Mouse (Mus musculus): ENCODE results near the gene Lcp1.

The Lcp1 gene

DNA sequence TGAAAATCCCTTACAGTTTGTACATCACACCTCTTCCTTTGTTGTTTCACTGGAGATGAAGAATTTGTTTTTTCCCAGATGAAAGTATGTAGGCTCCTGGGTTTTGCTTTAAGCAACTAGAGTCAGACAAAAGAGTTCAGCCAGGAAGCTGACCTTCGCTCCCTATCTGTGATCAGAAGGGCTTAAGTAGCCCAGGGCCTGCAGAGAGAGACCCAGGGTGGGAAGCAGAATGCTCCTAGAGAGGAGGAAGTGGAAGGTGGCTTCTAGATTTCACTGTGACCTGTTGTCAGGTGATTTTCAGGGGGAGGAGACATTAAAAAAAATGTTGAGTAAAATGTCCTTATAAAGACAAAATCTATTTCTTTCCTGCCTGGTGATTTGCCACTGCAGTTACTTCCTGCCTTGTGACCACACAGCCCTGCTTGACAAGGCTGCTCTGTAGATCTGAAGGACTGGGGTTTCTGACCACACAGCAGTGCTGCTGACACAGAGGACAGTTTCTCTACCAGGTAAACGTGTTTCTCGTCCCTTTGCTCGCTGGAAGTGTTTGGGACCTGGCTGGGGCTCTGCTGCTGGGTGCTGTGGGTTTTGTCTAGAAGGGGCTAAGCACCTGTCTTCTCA lies 45.6 kb downstream of the Lcp1 start:
- DNase-seq (ENCODE audit: extremely low read depth, low read depth) = peak; percentile 39

DNA sequence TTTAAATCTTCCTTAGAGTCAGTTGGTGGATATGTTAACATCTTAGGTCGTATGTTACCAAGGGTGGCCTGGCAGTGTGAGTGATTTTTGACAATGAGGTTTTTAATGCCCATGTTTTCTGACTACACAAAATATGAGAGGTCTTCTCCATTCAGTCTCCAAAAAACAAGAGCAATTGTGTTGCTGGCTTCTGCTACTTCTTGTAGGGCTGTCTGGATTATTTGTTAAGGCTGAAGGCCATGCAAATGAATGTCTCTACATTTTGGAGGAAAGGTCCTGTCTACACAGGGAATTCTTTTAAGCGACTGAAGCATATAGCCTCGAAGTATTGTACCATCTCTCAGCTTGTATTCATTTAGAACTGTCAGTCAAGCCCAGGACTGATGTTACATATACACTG lies 46.5 kb downstream of the Lcp1 start:
- no peak for DNase-seq (ENCODE audit: extremely low read depth, low read depth)

DNA sequence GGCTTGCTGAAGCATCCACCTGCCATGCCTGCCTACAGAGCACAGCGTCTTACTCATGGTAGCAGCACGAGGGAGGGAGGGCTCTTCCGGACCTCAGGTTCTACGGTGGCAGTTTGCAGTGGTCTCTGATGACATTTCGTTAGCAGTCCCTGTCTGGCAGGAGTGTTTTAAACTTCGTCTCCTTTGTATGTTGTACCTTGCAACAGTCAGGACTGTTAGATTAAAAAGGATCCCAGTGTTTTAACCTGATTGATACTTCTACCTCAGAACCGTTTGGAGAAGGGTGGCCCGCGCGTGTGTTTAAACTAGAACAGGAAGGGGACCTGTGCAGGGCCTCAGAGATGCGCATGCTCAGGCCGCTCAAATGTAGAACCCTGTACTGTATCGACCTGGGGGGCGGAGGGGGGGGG lies 47.5 kb downstream of the Lcp1 start:
- DNase-seq (ENCODE audit: extremely low read depth, low read depth) = peak; percentile 74

DNA sequence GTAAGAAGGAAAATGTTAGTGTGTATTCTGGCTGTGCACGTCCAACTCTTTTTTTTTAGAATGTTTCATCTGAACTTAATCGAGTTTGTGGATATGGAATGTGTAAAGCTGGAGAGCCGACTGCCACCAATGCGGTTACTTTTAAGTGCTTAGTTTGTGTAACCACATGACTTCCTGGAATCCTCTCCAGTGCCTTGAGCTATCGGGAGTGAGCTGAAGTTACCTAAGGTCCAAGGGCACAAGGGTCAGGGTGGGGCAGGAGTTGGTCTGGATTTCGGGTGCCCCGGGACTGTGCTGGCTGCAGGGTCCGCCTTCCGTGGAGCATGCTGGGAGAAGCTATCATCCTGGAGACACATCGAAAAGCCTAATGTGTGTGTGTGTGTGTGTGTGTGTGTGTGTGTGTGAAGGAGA lies 47.9 kb downstream of the Lcp1 start:
- no peak for DNase-seq (ENCODE audit: extremely low read depth, low read depth)

DNA sequence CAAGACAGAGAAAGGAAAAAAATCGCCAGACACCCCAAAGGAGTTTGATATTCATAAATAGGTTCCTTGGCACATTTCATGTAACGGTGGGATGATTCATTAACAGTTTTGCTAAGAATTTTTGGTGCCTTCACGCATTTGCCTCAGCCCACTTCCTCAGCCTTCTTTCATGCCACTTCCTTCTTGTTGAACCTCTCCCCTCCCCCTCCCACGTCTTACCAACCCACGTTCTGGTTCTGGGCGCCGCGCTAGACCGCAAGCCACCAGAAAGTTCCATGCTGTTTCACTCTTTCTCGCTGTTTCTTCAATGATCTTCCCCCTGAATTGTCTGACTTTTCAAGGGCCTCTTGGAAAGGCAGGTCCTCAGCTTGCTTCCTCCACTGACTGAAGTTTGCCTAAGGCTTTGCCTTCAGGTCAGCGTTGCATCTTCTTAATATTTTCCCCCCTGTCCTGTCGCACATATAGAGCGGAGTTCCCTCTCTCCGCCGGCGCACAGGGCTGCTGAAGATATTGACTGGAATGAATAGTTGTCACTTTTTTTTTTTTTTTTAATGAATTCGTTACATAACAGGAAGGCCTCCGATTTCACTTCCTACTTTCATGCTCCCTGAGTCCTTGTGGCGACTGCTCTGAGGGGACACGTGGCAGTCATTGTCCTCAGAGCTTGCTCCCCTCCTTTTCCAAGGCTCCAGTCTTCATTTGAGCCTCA lies 48.5 kb downstream of the Lcp1 start:
- DNase-seq (ENCODE audit: extremely low read depth, low read depth) = peak; percentile 74

DNA sequence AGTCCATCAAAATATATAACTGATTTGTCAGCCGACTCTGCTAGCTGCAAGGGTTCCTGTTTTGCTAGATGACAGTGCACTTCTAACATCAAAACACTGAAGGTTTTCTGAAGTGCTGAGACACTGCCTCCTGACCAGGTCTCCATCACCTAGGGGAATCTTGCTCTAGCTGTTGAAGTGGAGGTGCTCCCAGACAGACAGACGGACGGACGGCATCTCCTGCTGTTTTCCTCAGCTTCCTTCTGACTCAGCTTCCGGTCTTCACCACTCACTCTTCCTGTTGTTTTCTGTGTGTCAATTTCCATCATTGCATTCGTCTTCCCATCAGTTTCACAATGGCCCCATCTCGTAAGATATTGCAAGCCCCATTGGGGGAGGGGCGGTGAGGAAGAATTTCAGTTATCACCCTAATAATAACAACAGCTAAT lies 49.7 kb downstream of the Lcp1 start:
- DNase-seq (ENCODE audit: extremely low read depth, low read depth) = no peak

DNA sequence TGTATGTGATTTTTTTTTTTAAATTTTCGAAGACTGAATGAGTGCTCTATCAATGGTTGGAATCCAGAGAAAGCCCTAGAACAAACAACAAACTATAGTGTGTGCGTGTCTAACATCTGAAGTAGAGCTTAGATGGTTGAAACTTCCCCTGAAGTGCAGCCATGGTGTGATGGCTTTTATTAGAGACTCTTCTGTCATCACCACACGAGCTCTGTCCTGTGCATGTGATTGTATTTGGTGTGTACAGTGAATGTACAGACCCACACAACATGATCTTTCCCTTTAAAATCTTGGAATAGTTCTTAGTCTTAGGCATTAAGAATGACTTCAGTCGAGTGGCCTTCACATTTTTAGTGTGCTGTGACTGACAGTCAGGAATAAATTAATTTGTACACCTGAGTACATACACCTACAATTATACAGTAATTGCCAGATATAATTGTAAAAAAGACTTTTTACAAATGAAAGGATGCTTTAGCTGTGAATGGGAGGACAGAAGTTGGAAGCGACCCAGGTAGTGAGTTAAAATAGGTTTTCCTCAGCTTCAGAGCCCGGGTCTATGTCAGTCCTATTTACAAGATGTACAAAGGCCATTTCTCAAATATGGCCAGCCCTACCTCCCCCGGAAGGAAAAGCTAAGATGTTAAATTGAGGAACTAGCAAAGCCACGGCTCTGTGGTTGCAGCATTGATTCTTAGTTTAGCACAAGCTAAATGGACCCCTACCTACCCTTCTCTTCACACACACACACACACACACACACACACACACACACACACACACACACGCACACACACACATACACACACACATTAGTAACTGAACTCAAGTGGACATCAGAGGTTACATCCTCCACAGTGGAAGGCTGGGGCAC lies 50.4 kb downstream of the Lcp1 start:
- DNase-seq (ENCODE audit: extremely low read depth, low read depth) = no peak

DNA sequence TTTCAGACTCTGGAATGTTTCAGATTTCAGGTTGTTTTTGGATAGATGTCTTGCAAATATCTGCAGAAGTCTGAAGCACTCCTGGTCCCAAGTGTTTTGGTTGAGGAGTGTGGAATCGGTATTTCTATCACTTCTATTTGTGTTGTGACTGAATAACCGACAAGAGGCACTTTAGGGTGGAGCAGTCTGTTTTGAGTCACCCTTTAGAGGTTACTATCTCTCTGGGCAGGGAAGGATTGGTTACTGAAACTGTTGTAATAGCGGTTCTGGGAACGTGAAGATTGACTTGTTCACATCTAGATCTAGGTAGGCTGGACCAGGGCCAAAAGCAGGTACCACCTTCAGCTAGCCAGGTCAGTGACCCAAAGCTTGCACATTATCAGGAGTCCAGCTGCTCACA lies 51.5 kb downstream of the Lcp1 start:
- DNase-seq (ENCODE audit: extremely low read depth, low read depth) = no peak

DNA sequence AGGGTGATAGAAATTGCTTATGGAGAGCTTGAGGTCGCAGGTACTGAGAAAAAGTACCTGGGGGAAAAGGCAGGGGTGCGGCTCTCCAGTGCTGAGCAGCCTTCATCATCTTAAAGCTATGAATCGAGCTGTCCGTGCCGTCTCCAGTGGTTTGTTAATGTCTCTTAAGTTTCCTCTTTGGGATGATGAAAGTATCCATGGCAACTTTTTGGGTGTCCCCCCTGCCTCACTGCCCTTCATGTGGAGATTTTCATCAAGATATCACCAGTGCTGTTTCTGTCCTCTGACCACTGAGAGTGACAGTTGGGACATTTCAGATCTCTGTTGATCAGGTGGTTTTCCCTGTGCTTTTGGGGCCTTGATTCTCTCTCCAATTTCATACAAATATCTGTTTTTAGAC lies 51.9 kb downstream of the Lcp1 start:
- DNase-seq (ENCODE audit: extremely low read depth, low read depth) = no peak

DNA sequence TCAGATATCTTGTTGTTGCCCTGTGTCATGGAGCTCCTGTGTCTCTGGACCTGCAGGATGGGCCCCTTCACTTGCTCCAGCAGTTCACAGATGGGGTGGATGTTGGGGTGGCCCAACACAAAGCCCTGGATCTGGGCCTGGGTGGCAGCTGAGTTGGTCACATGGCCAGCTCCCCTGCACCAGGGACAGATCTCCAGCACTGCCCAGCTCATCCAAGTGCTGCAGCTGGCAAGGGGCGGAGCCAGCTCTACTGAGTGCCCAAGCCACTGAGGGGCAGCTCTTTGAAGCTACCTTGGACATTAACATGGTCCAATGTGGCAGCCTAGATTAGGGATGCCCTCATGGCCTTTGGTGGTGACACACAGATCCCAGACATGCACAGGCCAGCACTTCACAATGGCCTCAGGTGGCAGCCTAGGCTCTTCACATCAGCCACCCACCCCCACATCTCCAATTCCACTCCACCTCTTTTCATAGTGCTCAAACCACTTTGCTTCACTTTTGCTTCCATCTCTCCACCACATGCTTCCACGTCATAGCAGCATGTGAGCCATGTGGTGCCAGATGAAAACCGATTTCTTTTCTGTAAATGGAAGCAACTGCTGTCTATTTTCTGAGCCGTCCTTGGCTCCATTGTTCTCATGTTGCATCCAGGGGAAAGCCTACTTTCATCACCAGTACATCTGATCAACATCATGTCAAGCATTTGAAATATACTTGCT lies 53.3 kb downstream of the Lcp1 start:
- no peak for DNase-seq (ENCODE audit: extremely low read depth, low read depth)

DNA sequence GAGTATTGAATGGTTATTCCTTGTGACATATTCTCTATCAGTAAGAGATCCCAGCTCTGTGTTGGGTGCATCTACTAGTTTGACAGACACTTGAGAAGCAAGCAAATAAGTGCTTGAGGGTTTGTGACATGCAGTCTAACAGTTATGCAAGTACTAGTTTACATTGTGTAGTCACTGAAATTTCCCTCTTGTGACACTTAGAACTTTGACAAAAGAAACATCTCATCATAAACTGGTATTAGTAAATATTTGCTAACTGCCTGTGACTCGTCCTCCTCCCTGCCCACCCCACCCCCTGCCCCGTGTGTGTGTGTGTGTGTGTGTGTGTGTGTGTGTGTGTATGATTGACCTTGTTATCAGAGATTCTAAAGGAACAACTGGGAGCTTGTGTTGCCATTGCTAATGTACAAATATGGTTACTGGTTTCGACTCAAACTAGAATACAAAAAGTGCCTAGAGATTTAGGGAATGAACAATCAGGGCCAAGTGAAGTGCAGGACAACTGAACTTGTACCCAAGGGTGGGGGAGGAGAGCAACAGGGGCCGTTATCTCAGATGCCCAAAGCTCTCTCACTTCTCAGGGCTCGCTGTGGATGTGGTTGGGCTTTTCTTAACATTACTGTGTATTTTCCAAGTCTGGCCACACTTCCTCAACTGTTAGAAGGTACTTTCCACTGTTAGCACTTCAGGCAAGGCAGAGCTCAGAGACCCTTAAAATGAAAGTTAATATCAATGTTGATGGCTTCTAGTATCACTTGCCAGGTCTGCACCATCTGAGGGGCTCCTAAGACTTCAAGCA lies 55.1 kb downstream of the Lcp1 start:
- DNase-seq (ENCODE audit: extremely low read depth, low read depth) = peak; percentile 66

DNA sequence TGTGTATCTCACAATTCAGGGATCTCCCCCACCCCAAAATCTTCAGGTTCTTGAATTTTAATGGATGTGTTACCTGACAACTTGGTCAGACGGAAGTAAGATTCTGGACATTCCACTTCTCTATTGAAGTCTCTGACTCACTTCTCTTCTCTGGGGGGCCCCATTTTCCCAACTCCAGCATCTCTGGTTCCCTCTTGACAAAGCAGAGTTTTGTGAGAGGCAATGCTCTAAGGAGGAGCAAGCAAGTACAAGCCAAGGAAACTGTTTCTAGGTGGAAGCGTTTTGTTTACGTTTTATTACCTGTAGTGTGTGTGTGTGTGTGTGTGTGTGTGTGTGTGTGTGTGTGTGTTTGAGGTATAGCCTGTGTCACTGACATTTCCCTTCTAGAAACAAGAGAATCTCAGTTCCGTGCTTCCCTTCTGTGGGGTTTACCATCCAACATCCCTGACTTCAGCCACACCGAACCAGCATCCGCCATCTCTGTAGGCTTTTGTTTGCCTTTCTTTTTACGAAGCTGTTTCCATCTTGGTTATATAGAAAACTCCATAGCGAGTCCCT lies 56.0 kb downstream of the Lcp1 start:
- no peak for DNase-seq (ENCODE audit: extremely low read depth, low read depth)

DNA sequence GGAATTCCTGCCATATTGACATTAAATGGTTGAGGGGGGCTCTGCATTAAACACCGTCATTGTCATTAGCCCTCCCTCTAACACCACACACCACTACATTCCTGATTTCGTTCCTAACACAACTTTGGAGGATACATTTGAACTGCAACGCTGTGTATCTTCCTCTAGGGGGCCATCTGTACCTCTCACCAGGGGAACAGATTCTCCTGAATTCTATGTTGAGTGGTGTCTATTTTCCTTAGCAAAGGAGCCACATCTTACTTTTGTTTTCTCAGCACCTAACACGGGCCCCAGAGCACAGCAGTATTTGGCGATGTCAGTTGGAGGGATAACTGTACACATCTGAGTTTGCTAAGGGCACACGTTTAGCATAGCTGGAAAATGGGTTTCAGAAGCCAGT lies 57.6 kb downstream of the Lcp1 start:
- no peak for DNase-seq (ENCODE audit: extremely low read depth, low read depth)

DNA sequence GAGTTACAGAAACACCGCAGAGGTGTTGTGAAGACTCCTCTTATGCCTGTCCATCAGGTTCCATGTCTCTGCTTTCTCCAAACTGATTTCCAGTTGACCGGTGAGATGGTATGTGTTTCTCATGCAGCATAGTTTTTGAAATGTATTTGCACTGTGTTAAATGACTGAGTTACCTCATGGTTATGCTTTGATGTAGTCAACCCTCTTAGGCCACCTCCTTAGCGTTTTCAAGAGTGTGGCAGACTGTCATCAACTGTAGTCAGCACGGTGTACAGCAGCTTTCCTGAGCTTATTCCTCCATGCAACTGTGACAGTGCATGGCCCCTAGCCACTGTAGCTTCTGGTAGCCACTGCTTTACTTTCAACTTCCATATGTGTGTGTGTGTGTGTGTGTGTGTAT lies 58.1 kb downstream of the Lcp1 start:
- no peak for DNase-seq (ENCODE audit: extremely low read depth, low read depth)

DNA sequence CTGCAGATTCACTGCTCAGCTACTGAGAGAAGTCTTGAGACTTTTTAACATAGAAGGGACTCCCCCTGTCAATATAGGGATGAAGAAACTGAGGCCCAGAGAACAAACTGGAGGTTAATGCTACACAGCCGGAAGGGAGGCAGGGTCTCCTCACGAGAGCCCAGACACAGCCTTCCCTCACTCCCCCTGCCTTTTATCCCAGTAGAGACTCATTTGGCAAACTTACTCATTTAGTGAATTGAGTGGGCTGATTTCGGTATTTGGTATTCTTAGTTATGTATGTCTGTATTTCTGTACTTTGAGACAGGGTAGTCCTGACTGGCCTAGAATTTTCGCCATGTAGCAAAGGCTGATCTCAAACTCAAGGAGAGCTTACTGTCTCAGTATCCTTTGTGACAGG lies 59.8 kb downstream of the Lcp1 start:
- no peak for DNase-seq (ENCODE audit: extremely low read depth, low read depth)

DNA sequence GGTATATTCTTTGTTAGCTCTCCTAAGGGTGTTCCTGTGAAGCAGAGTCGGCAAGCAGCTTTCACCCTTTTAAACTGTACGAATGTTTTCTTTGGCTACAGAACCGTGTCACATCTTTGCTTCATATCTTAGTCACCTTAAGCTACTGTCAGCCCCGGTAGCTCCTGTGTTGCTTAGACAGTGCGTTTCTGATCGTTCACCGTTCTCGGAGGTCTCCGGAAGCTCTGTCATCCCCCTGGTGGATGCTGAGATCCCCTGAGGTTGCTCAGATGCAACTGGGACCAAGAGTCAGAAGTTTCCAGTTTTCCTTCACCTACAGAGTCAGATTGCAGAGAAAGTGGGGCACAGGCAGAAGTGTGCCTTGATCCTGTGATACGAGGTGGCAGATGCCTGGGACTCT lies 61.5 kb downstream of the Lcp1 start:
- no peak for DNase-seq (ENCODE audit: extremely low read depth, low read depth)

DNA sequence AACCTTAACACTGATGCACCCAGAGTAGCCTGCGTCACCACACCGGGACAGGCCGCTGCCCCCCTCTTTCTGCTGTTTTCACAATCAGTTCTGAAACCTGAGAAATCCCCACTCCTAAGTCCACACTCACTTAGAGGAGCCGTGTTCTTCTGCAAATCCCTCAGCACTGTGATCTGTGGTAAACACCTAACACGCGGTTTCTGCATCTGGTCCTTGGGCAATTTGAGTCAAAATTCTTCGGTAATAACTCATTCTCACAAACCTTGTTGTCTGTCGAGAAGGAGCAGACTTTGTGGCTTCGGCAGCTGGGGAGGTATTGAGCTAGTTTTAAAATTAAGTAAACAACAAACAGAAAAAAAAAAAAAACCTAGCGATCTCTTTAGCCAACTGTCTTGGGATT lies 62.0 kb downstream of the Lcp1 start:
- no peak for DNase-seq (ENCODE audit: extremely low read depth, low read depth)

DNA sequence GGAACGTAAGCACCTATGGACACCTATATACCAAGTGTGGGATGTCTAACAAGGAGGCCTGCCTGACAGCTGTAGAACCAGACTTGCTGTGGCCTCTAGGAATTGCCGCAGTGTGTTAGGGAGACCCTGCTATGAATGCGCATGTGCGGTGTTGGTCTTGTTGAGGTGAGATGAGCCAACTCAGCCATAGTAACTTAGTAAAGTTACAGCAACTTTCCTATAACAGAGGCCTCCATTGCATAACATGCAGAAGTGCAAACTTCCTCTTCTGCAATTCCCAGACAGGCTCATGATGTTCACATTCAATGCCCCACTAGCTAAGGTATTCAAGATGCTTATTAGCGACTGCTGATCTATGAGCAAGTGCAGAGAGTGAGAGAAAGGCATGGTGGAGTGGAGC lies 64.6 kb downstream of the Lcp1 start:
- DNase-seq (ENCODE audit: extremely low read depth, low read depth) = no peak

DNA sequence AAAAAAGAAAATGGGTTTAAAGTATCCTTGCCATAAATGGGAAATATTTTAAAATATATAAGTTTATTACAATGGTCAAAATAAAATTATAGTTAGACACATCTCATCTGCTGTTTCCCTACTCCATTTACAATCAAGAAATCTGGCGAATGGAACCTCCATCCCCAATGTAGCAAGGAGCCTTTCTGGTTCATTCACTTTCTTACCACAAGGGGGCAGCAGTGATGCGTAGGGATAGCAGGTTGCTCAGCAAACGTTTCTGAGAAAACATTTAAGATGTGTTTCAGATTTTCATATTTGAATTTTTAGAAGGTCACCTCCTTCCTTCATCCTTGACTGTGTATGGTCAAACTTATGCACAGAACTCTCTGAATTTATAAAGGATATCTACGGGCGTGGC lies 66.1 kb downstream of the Lcp1 start:
- peak; percentile 44 for DNase-seq (ENCODE audit: extremely low read depth, low read depth)

DNA sequence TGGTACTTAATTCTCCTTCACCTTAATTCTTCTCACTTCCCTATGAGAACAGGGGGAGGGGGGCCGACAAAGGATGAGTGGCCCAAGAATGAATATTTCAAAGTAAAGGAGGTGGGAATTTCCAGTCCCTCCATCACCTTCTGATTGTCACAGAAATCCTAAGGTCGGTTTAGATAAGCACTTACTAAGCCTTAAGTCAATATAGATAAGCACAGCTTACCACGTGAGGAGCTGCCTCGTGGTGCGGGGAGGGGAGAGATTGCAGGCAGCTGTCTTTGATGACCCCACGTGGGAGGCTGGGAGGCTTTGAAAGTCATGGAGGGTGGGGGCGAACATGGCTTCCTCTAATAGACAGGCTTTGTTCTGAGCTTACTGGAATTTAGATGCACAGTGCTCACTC lies 66.8 kb downstream of the Lcp1 start:
- DNase-seq (ENCODE audit: extremely low read depth, low read depth) = no peak
